Mouse (Mus musculus): ENCODE results near the gene Ppp1r8. TPM values are rescaled to one million over a fixed set of nuclear protein-coding genes. Genes with fewer than 3 reads are reported as not detected.
A peak's percentile ranks its signal among the peaks of the same experiment; 100 is the strongest.

Ppp1r8 gene
- 10 to 100 TPM; 43.0 to 49.3 TPM for total RNA-seq (2021)
- long read RNA-seq, experiment 1, transcript Ppp1r8-201 (7 exons, 2,037 nt) = major isoform, 14 of 23 reads
- long read RNA-seq, experiment 1, partial matches to known transcripts = 1 of 23 reads
- long read RNA-seq, experiment 1, other reads (novel, unspliced or antisense) = 8 of 23 reads
- long read RNA-seq, experiment 2, partial matches to known transcripts = 0 of 6 reads
- long read RNA-seq, experiment 2, other reads (novel, unspliced or antisense) = 1 of 6 reads

DNA sequence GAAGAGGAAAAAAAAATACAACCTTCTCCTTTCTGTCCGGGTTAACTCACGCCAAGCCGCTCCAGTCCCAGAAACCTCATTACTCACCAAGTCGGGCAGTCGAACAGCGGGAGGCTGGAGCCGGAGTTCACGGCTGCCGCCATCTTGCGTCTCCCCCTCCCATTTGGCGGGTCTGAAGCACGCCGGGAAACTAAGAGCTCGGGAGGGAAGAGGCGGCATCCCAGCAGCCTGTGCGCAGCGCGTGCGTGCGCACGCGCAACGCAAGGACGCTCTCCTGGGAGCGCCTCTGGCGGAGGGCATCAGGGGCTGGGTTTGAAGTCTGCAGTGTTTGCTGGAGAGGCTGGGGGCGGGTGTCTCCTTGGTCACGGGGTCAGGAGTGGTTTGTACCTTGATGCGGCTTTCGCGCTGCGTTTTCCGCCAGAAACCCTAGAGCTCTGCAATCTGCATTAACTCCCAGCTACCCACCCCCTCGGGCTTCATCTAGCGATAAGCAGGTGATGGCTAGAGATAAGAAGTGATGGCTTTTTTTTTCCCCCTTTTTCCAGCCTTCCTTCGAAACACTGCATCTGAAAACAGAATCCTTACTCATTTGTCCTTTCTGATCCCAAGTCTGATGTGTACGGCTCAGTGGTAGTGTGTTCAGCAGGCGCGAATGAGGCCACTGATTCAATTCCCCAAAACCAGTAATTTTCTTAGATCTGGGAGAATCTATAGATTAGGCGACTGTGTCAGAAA, at the start of gene Ppp1r8:
TSS of gene Ppp1r8 (minus strand) at position 200 of the 735 bp plus-strand sequence.
- peak; percentile 92 for DNase-seq

DNA sequence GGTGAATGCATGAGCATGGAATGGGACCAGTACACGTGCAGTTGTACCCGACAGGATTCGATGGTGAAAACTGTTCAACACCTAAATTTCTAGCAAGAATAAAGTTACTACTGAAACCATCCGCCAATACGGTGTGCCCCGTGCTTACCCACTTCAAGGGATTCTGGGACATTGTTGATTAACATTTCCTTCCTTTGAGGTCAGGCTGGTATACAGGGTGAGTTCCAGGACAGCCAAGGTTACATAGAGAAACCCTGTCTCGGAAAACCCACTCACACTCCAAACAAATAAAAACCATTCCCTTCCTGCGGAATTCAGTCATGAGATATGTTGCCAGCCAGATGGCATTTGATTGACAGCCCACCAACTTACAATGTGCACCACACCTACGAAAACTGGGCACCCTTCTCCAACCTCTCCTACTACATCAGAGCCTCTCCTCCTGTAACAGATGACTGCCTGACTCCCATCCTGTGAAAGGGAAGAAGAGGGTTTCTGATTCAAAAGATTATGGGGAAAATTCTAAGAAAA, 41.9 kb upstream of the Ppp1r8 start:
- no peak for DNase-seq

DNA sequence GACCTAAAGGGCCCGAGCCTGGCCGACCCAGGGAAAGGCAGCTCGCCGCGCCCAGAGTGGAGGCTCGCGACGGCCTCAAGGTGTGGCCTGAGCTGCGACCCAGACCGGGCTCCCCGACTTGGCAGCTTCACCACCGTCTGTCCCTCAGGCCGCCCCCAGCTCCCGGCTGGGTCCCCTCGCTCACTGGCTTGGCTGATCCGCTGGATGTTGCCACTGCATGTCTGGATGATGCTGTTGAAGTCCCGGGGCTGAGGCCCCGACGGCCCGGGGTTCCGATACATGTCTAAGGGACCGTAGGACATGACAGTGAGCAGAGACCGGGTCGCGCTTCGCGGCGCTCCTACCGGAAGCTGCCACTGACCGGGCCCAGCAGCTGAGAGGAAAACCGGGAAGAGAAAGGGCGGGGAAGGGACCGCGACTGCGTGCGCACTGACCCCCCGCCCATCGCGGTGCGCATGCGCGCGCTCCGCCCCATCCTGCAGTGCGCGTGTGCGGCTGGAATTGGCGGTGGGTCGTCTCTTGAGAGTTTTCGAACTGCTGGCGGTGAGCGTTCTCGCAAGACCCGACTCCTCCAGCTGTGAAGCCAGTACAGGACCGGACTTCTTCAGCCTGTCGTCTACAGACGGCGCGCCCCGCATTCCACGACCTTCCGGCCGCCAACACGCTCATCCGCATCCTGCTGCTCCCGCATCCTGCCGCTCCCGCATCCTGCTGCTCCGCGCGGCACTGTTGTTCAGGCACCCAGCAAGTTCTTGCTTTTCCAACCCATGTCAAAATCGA, 41.3 kb upstream of the Ppp1r8 start, which contains the start of gene Stx12:
TSS of gene Stx12 (minus strand) at position 446 of the 780 bp plus-strand sequence.
- peak; percentile 92 to 95 for DNase-seq

GRCm38 (mm10) chr4:132883561-132884063, 40.6 kb upstream of the Ppp1r8 start:
- DNase-seq = no peak

DNA sequence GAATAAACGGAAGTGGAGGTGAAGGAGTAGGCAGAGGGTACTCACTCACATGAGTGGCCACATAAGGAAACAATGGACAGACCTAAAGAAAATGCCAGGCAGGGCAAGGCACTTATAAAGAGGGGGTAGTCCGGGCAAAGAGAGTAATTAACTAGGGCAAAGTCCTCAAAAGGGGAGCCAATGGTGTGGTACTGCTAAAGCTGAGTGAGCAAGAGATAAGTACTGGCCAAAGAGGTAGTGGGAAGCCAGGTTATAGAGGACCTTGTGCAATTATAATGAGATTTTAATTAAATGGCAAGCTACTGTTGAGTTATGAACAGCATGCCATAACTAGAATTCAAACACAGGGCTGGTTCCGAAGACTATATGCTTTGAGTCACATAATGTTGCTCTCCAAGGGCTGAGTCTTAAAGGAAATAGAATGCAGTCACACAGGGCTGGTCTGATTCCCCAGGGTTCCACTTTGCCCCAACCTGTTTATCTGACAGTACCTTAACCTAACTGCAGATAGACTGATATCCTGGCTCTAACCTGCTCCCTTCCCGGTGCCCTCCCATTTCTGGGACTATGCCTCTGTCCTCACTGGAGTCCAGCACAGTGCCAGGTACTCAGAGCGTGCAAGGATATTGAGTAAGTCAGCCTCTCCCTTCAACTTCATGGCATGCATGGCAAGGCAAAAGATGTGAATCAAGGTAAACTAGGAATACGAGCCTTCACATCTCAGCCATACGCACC, 31.6 kb upstream of the Ppp1r8 start:
- no peak for DNase-seq

GRCm38 (mm10) chr4:132873481-132874362, 30.8 kb upstream of the Ppp1r8 start:
- peak in 1 of 2 experiments; percentile 18 for DNase-seq

DNA sequence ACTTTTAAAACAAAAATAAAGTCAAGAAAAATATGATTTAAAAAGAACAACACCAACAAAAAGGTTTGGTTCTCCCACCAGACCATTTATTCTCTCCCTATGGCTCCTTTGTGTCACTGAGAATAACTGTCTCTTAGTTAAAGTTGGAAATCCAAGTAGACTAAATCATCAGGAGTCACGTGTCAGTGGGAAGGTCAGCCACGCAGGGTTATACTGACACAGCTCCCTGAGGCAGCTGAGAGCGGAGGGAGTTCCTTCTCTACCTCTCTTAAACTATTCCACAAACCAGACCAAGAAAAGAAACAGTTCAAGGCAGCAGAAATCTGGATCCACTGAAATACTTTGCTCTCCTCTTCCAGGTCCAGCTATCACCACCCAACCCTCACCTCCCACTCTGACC, 28.1 kb upstream of the Ppp1r8 start:
- peak; percentile 31 to 49 for DNase-seq

DNA sequence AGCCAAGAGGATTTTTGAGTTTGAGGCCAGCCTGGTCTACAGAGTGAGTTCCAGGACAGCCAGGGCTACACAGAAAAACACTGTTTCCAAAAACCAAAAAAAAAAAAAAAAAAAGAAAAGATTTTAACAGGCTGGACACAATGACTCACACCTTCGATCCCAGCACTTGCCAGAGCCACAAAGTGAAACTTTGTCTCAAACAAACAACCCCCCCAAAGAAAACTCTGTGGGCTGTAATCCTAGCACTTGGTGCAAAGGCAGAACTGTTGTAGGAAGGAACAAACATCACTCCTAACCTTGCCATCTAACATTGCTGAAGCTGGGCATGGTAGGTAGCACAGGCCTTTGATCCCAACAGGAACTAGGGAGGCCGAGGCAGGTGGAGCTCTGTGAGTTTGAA, 21.9 kb upstream of the Ppp1r8 start:
- DNase-seq = no peak

GRCm38 (mm10) chr4:132863012-132863411, 20.0 kb upstream of the Ppp1r8 start:
- DNase-seq = no peak

- no peak for DNase-seq
Observed at GRCm38 (mm10) chr4:132860880-132861279, 17.9 kb upstream of the Ppp1r8 start.

DNA sequence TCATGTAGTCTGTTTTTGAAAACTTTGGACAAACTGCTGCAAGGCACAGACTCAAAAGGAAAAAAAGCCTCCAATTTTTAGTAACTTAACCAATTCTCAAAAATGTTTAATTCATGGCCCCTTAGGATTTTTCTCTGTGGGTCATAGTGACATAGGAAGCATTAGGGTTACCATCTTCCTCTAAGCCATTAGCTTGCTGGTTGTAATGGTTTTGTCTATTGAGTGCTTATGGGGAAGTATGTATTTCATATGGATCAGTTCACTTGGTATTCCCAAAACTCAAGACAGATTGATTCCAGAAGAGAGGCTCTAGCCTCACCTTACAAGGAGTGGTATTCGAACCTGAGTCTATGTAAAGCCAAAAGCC, 719 bp upstream of the Ppp1r8 start:
- DNase-seq = no peak

DNA sequence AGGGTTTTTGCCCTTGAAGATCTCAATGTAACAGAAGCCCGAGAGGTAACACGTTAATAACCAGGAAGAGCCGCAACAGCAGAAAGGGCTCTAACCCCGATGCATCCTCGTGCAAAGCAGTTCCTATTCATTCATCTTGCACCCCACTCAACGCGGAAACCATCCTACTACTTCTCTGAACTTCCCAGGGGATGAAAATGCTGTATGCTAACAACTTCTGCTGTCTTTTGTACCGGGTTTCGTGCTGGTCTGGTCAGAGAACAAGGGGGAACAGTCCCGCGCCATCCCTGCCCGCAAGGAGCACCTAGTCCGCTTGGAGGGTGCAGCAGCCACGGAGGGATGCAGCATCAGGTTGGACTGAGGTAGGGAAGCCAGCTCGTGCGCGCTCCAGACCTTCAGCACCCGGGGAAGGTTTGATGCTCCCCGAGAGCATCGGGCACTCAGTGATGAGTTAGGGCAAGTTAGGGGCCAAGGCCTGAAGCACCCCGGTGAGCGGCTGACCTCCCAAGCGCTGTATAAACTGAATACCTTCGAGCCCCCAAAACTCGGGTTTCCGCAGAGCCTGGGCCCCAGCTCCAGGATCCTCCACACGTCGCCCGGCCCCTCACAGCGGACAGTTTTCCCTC, 575 bp downstream of the Ppp1r8 start:
- peak; percentile 14 to 33 for DNase-seq

DNA sequence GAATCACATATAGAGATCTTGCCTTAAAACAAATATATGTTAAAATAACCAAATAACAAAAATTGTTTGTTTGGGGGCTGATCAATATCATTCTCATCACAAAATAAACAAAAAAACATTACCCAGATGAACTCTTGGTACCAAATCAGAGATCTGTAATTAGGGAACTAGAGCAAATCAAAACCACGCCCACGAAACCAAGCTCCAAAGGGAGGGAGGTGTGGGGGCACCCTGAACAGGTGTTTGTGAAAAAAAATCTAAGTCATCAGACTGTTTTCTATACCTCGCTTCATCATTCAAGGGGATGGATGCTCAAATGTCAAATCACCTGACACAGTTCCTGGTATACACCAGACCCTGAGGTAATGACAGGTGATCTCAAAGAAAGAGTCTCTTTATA, 1.5 kb downstream of the Ppp1r8 start:
- DNase-seq = no peak

DNA sequence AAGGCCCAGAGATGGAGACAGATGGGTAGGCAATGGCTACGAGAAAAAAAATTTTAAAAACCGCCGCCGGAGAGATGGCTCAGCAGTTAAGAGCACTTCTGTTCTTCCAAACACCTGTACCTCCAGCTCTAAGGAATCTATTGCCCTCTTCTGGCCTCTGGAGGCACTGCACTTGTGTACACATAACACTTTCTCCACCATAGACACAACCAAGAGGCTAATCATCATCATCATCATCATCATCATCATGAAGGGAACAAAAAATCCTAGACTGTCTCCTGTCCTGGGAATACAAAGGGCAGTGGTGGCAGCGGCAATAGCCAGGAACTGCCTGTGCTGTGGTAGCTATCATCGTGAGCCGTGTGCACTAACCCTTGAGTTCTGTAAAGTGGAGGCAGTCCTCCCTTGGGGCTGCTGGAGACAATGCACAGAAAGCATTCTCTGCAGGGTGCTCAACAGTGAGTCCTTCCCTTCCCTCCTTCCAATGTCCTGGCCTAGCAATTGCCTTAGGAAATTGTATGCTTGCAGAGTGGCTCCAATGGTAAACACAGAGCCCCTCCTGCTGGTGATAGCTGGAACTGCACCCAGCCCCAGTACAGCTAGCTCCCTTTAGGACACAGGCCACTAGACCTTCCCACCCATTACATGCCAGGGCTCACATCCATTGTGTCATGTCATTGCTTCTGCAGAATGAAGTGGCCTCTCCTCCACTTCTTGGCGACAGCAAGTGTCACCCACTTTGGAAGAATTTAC, 19.2 kb downstream of the Ppp1r8 start:
- peak; percentile 67 to 79 for DNase-seq

GRCm38 (mm10) chr4:132818442-132818841, 24.5 kb downstream of the Ppp1r8 start:
- DNase-seq = no peak

- DNase-seq = no peak
Observed at GRCm38 (mm10) chr4:132816855-132817254, 26.1 kb downstream of the Ppp1r8 start.

GRCm38 (mm10) chr4:132816404-132816803, 26.6 kb downstream of the Ppp1r8 start:
- DNase-seq = no peak

DNA sequence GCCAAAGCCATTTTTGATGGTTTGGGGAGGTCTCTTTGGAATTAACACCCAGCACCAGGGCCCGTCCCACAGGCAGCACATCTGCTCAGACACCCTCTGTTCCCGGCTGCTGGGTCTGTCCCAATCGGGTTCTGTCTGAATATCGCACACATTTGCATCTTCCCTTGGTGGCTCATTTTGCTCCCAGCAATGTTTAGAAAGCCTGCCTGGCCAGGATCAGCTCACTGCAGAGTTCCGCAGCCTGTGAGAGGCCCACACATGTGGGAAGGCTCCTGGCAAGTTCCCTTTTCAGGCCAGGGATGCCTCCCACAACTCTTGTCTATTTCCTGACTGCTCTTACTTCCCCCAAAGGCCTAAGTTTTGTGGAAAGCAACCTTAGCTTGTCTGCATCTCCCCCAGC, 33.3 kb downstream of the Ppp1r8 start:
- DNase-seq = no peak
